In genomic region chr4:111493750-111494404, GRCm38 (mm10) we compare ENCODE assay signal across 11 mouse cellular contexts.
A peak's percentile ranks its signal among the peaks of the same experiment; 100 is the strongest.
DNase-seq lines count a peak whose midpoint lies in the region; ATAC-seq and TF ChIP-seq lines count a peak whose summit lies in the region.
"Had no signal": no experiment of that assay in that cellular context is flagged by ENCODE, and none has a peak within 500 bp of the region (broad histone marks: within the 10 kb centered on the region; RNA-seq: fewer than 3 reads in every experiment).

No protein-coding gene starts in this region.

- H3K4me3 ChIP-seq in midbrain, embryonic 11.5 days (ENCODE audit: low read depth, low read length), result no peak overlapping the region
- no peak overlapping the region for H3K4me3 ChIP-seq in midbrain, embryonic 13.5 days (replicated peaks)
- H3K4me3 ChIP-seq: forebrain, embryonic 13.5 days had no signal

- ATAC-seq in midbrain, embryonic 11.5 days (ENCODE audit: low FRiP score), result 0 out of 2 replicates have a peak, but pooled peaks have one; percentile 36
- no peak for ATAC-seq in midbrain, embryonic 13.5 days
- ATAC-seq in megakaryocyte, adult 5-6 weeks (ENCODE audit: poor library complexity, severe bottlenecking), result no peak
- ATAC-seq: forebrain, embryonic 13.5 days had no signal

- no peak for TF ChIP-seq POLR2A in brain, embryonic 14.5 days (IDR thresholded peaks at IDR 0.05; ENCODE audit: borderline replicate concordance, extremely low read depth, insufficient read depth, insufficient read length, poor library complexity, severe bottlenecking)

- H3K27ac ChIP-seq in midbrain, embryonic 11.5 days (ENCODE audit: low read depth, low read length), result no peak overlapping the region
- H3K27ac ChIP-seq in midbrain, embryonic 13.5 days, result no peak overlapping the region
- H3K27ac ChIP-seq: forebrain, embryonic 13.5 days had no signal

- H3K4me2 ChIP-seq in midbrain, embryonic 11.5 days, result no peak overlapping the region
- H3K4me2 ChIP-seq in midbrain, embryonic 13.5 days (replicated peaks), result no peak overlapping the region
- H3K4me2 ChIP-seq: forebrain, embryonic 13.5 days had no signal

- peak; percentile 28 to 29 for DNase-seq in cerebellum, postnatal 10 days
- no peak for DNase-seq in cerebellum, adult 18-20 months
- no peak for DNase-seq in midbrain, embryonic 11.5 days (ENCODE audit: low spot score, missing footprints)
- no peak for DNase-seq in brain, embryonic 14.5 days (ENCODE audit: low read depth)
- DNase-seq in lung, postnatal 14 days, result peak; percentile 21
- no peak for DNase-seq in urinary bladder, postnatal 14 days (ENCODE audit: low spot score)
- DNase-seq: cerebellum, adult 11 months; thymus, postnatal 36 days had no signal

- no peaks in the 10 kb centered on the region for H3K36me3 ChIP-seq in midbrain, embryonic 11.5 days (ENCODE audit: control insufficient read depth, insufficient read depth, low read length)
- no peaks in the 10 kb centered on the region for H3K36me3 ChIP-seq in midbrain, embryonic 13.5 days

- H3K9ac ChIP-seq in midbrain, embryonic 11.5 days (ENCODE audit: low read length), result no peak overlapping the region
- no peak overlapping the region for H3K9ac ChIP-seq in midbrain, embryonic 13.5 days (replicated peaks)
- H3K9ac ChIP-seq: forebrain, embryonic 13.5 days had no signal

- TF ChIP-seq CTCF in brain, embryonic 14.5 days (IDR thresholded peaks at IDR 0.05; ENCODE audit: borderline replicate concordance, extremely low read depth, insufficient read depth, insufficient read length), result peak; percentile 36; the same call in 1 of the 2 replicates

- no peaks in the 10 kb centered on the region for H3K4me1 ChIP-seq in midbrain, embryonic 11.5 days (ENCODE audit: control insufficient read depth, insufficient read depth, low read length)
- H3K4me1 ChIP-seq in midbrain, embryonic 13.5 days (replicated peaks), result no peaks in the 10 kb centered on the region
- H3K4me1 ChIP-seq: forebrain, embryonic 13.5 days had no signal

- WGBS in midbrain, embryonic 11.5 days, result 61% methylated on average over 5 of the region's 5 CpGs
- WGBS in midbrain, embryonic 13.5 days, result 64% methylated on average over 5 of the region's 5 CpGs

- no peaks in the 10 kb centered on the region for H3K27me3 ChIP-seq in midbrain, embryonic 11.5 days (ENCODE audit: control insufficient read depth, insufficient read depth, low read length)
- no peaks in the 10 kb centered on the region for H3K27me3 ChIP-seq in midbrain, embryonic 13.5 days

- H3K9me3 ChIP-seq in midbrain, embryonic 11.5 days (ENCODE audit: control insufficient read depth, low read length), result no peaks in the 10 kb centered on the region
- no peaks in the 10 kb centered on the region for H3K9me3 ChIP-seq in midbrain, embryonic 13.5 days
- H3K9me3 ChIP-seq: forebrain, embryonic 13.5 days had no signal

Comparison
In these comparisons a context has a peak if more than half of its experiments do, and no peak if none do; other contexts are left out.
1. DNase-seq: peak in cerebellum, postnatal 10 days (2 of 2) and lung, postnatal 14 days (single experiment); none in cerebellum, adult 18-20 months (0 of 2), midbrain, embryonic 11.5 days (single experiment), brain, embryonic 14.5 days (single experiment) and urinary bladder, postnatal 14 days (single experiment).